Mouse (Mus musculus) embryonic facial prominence, embryonic 15.5 days (tissue): ENCODE data around the gene Vcpkmt. TPM values are rescaled to one million over a fixed set of nuclear protein-coding genes. Genes with fewer than 3 reads are reported as not detected.
A peak's percentile ranks its signal among the peaks of the same experiment; 100 is the strongest.
"Not testable (repeated sequence)": the region's sequence is repeated elsewhere in the genome, so short reads cannot be mapped to it uniquely, and the experiment has no call there.

Source experiments
- ATAC-seq: fragments of 200-750 bp; cut with Nextera tagmentation; 2 replicates; pipeline ENCODE4 v1.8.0; 2017; ENCODE audit warnings: low read depth, moderate TSS enrichment; ENCODE audit not compliant: insufficient number of reproducible peaks, low FRiP score, low TSS enrichment
- H3K27ac ChIP-seq: fragments of 300-500 bp; sonication (generic); replicated peaks from 2 replicates; pipeline ENCODE4 v1.5.1; 2015; ENCODE audit warnings: mild to moderate bottlenecking, inconsistent platforms
- H3K27me3 ChIP-seq: fragments of 300-500 bp; sonication (generic); 2 replicates; pipeline ENCODE4 v1.6.1; 2015; ENCODE audit warnings: inconsistent platforms
- H3K36me3 ChIP-seq: fragments of 300-500 bp; sonication (generic); 2 replicates; pipeline ENCODE4 v1.6.1; 2015; ENCODE audit warnings: mild to moderate bottlenecking, inconsistent platforms
- H3K4me1 ChIP-seq: fragments of 300-500 bp; sonication (generic); 2 replicates; pipeline ENCODE4 v1.6.1; 2015; ENCODE audit warnings: inconsistent platforms
- H3K4me2 ChIP-seq: fragments of 300-500 bp; sonication (generic); replicated peaks from 2 replicates; pipeline ENCODE4 v1.6.1; 2015; ENCODE audit warnings: mild to moderate bottlenecking, inconsistent platforms
- H3K4me3 ChIP-seq: fragments of 300-500 bp; sonication (generic); replicated peaks from 2 replicates; pipeline ENCODE4 v1.5.1; 2015; ENCODE audit warnings: mild to moderate bottlenecking, inconsistent platforms
- H3K9ac ChIP-seq: fragments of 300-500 bp; sonication (generic); 2 replicates; pipeline ENCODE4 v1.6.1; 2015; ENCODE audit warnings: inconsistent platforms
- H3K9me3 ChIP-seq: fragments of 300-500 bp; sonication (generic); replicated peaks from 2 replicates; pipeline ENCODE4 v1.6.1; 2016; ENCODE audit warnings: inconsistent platforms
- WGBS: fragments of 180-500 bp; shearing (Covaris S2); methylation state at CpG from one replicate; pipeline ENCODE4 v1.1.7; 2015; 5-methylcytosine and 5-hydroxymethylcytosine counted together
- polyA plus RNA-seq: library from polyadenylated mRNA; unstranded; fragments of >200 nt; fragmentation: Nextera tagmentation; extraction: Ambion mirVana; gene quantifications from 2 replicates; pipeline ENCODE4 v1.2.1, GENCODE M21; 2015

Vcpkmt gene
- polyA plus RNA-seq = 29.4 TPM in 2 replicates

- WGBS = under 1% methylated on average over 56 of the region's 56 CpGs
- peak within 1 kb of the TSS; percentile 83 for H3K27ac ChIP-seq
- H3K4me3 ChIP-seq = peak within 1 kb of the TSS; percentile 83
- H3K4me1 ChIP-seq = no peaks in the 10 kb centered on the region
- ATAC-seq = peak; percentile 94
- H3K9ac ChIP-seq = peak within 1 kb of the TSS; percentile 75
- H3K36me3 ChIP-seq = peaks cover 43% of the 10 kb centered on the region
- H3K4me2 ChIP-seq = peak within 1 kb of the TSS; percentile 60
- H3K9me3 ChIP-seq = no peaks in the 10 kb centered on the region
- no peaks in the 10 kb centered on the region for H3K27me3 ChIP-seq
Measured at GRCm38 (mm10) chr12:69582613-69583269, at the start of gene Vcpkmt. TSS of gene Vcpkmt (minus strand) at chr12:69583028.

DNA sequence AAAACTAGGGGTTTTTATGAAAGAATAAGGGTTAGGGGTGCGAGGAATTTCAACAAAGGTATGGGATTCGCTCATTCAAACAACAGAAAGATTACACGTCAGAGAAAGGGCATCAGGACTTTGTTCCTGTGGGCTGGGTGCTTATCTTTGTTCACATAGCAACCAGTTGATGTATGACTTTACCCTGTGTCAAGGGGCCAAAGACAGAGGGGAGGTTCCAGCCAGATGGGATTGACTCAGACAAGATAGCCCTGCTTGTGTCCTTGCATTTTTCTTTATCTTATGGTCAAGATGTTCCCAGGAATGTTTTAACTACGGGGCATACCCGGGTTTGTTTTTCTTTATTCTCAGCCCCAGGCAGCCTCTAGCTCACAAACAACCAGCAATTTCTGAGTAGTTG lies 35.8 kb upstream of the Vcpkmt start:
- H3K27me3 ChIP-seq, H3K27ac ChIP-seq, H3K4me1 ChIP-seq, H3K4me2 ChIP-seq, H3K4me3 ChIP-seq, H3K9ac ChIP-seq, H3K9me3 ChIP-seq, ATAC-seq: not testable (repeated sequence)
- H3K36me3 ChIP-seq = peaks cover 40% of the 10 kb centered on the region
- WGBS = 92% methylated on average over 5 of the region's 5 CpGs

DNA sequence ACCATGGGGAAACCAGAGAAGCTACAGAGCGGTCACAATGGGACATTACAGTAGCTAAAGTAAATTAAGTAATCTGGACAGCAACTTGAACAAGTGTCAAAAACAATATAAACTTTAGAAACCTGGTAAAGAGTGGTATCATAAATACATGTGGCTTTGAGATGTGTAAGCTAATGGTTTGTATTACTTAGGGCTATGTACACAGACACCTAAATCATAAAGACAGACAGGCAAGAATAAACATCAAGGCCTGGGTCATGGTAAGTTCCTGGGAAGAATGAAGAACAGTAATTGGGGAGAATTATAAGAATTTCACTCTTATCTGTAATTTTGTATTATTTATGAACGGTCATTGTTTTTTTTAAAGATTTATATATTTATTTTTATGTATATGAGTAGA lies 21.5 kb upstream of the Vcpkmt start:
- 93% methylated on average over 2 of the region's 2 CpGs for WGBS

GRCm38 (mm10) chr12:69597446-69597845 lies 14.6 kb upstream of the Vcpkmt start:
- Histone ChIP-seq H3K27ac (no peak overlapping the region), H3K36me3 (peaks cover 17% of the 10 kb centered on the region), H3K9me3 (no peaks in the 10 kb centered on the region), H3K4me3 (no peak overlapping the region), H3K27me3 (no peaks in the 10 kb centered on the region), H3K4me2 (no peak overlapping the region), H3K9ac (no peak overlapping the region), H3K4me1 (no peaks in the 10 kb centered on the region)
- WGBS = 83% methylated on average over 4 of the region's 4 CpGs
- no peak for ATAC-seq

More for the DNA sequence above, 21.5 kb upstream of the Vcpkmt start:
- no peak overlapping the region for H3K9ac ChIP-seq
- no peak overlapping the region for H3K4me3 ChIP-seq
- H3K36me3 ChIP-seq = peaks cover 24% of the 10 kb centered on the region
- H3K4me2 ChIP-seq = no peak overlapping the region
- no peak for ATAC-seq
- H3K27ac ChIP-seq = no peak overlapping the region
- H3K9me3 ChIP-seq = no peaks in the 10 kb centered on the region
- H3K4me1 ChIP-seq = no peaks in the 10 kb centered on the region
- no peaks in the 10 kb centered on the region for H3K27me3 ChIP-seq

DNA sequence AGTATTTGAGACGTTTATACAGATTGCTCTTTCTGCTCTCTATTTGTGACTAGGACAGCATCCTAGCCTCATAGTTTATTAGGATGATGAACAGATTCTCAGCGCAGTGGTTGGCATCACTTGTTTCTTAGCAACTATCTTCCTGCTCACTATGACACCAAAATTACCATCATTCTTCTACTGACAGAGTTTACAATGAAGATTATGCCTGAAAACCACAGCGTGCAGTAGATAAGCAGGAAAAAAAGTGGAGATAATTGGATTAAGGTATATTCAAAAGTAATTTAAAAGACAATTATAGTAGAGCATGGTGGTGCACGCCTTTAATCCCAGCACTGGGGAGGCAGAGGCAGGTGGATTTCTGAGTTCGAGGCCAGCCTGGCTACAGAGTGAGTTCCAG lies 10.3 kb upstream of the Vcpkmt start:
- Histone ChIP-seq H3K27me3 (no peaks in the 10 kb centered on the region), H3K9ac (no peak overlapping the region), H3K4me2 (no peak overlapping the region), H3K9me3 (no peaks in the 10 kb centered on the region), H3K4me3 (no peak overlapping the region), H3K4me1 (no peaks in the 10 kb centered on the region), H3K36me3 (peaks cover 32% of the 10 kb centered on the region), H3K27ac (no peak overlapping the region)
- 91% methylated on average over 5 of the region's 5 CpGs for WGBS
- ATAC-seq = no peak

DNA sequence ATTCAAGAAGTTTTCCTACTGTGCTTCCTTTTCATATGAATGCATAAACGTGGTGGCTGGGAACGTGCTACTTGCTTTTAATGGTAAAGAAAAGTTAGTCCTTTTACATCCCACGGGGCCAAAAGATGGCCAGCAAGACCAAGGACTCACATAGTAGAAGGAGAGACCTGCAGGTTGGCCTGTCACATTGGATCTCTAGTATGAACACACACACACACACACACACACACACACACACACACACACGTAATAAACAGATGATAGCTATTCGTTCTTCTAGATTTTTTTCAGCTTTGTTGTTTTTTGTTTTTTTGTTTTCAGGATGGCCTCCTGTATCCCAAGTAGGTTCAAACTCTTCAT lies 422 bp upstream of the Vcpkmt start:
- WGBS = 38% methylated on average over 5 of the region's 5 CpGs
- Histone ChIP-seq H3K27ac (peak overlapping the region; percentile 83), H3K9ac (peak overlapping the region; percentile 75; the same call in 1 of the 2 replicates), H3K9me3 (no peaks in the 10 kb centered on the region), H3K36me3 (peaks cover 41% of the 10 kb centered on the region), H3K27me3 (no peaks in the 10 kb centered on the region), H3K4me1 (no peaks in the 10 kb centered on the region), H3K4me2 (peak overlapping the region; percentile 60), H3K4me3 (peak overlapping the region; percentile 83)
- ATAC-seq = no peak

DNA sequence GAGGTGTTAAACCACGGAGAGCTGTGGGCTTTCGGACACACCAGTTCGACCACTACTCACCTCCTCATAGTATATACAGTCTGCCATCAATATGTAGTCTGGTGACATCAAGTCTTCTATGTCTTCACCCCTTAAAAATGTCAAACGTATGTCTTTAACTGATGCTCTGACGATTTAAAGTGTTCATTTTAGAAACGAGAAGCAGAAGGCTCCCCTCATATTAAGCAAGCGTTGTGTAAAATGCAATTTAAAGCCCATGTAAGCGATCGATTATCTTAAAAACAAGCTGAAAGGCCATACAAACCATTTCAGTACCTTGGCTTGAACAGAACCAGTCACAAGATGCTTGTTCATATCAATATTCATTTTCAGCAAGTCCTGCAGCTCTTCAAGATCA lies 614 bp downstream of the Vcpkmt start:
- ATAC-seq = no peak
- H3K27ac ChIP-seq = peak overlapping the region; percentile 83
- peak overlapping the region; percentile 83 for H3K4me3 ChIP-seq
- 22% methylated on average over 9 of the region's 9 CpGs for WGBS
- peaks cover 46% of the 10 kb centered on the region for H3K36me3 ChIP-seq
- no peaks in the 10 kb centered on the region for H3K27me3 ChIP-seq
- H3K9ac ChIP-seq = peak overlapping the region; percentile 75
- H3K4me1 ChIP-seq = no peaks in the 10 kb centered on the region
- H3K4me2 ChIP-seq = peak overlapping the region; percentile 60
- no peaks in the 10 kb centered on the region for H3K9me3 ChIP-seq

- Histone ChIP-seq H3K4me1 (0 out of 2 replicates have a peak, but pooled peaks cover 10% of the 10 kb centered on the region), H3K4me3 (no peak overlapping the region), H3K9ac (no peak overlapping the region), H3K27ac (no peak overlapping the region), H3K27me3 (no peaks in the 10 kb centered on the region), H3K9me3 (no peaks in the 10 kb centered on the region), H3K4me2 (no peak overlapping the region), H3K36me3 (peaks cover 43% of the 10 kb centered on the region)
- ATAC-seq = no peak
- 90% methylated on average over 5 of the region's 5 CpGs for WGBS
Measured at GRCm38 (mm10) chr12:69579623-69580022, 3.2 kb downstream of the Vcpkmt start.

DNA sequence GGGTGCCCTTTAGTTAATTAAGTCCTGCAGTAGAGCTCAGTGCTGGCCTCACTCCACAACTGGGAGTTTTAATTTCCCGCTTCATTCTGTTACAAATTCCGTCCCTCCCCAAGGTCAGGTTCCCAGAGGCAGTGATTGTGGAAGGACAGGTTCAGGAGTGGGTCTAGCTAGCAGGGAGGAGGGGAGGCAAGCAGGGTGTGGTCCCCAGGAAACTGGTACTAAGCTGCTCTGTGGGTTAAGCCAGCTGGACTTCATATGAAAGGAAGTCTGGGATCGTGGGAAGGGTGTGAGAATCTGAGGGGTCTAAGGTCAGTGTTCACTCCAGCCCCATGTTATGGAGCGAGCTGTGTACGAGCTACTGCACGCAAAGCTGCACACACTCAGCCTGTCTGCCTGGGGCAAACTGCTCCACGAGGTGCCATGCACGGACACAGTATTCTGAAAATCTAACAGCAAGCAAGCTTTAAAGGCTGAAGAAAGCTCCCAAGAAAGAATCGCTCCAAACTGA lies 6.7 kb downstream of the Vcpkmt start:
- Histone ChIP-seq H3K4me3 (no peak overlapping the region), H3K36me3 (peaks cover 40% of the 10 kb centered on the region), H3K27me3 (no peaks in the 10 kb centered on the region), H3K9ac (no peak overlapping the region), H3K4me1 (peaks cover 22% of the 10 kb centered on the region), H3K4me2 (no peak overlapping the region), H3K9me3 (no peaks in the 10 kb centered on the region), H3K27ac (no peak overlapping the region)
- WGBS = 63% methylated on average over 9 of the region's 9 CpGs
- ATAC-seq = no peak

DNA sequence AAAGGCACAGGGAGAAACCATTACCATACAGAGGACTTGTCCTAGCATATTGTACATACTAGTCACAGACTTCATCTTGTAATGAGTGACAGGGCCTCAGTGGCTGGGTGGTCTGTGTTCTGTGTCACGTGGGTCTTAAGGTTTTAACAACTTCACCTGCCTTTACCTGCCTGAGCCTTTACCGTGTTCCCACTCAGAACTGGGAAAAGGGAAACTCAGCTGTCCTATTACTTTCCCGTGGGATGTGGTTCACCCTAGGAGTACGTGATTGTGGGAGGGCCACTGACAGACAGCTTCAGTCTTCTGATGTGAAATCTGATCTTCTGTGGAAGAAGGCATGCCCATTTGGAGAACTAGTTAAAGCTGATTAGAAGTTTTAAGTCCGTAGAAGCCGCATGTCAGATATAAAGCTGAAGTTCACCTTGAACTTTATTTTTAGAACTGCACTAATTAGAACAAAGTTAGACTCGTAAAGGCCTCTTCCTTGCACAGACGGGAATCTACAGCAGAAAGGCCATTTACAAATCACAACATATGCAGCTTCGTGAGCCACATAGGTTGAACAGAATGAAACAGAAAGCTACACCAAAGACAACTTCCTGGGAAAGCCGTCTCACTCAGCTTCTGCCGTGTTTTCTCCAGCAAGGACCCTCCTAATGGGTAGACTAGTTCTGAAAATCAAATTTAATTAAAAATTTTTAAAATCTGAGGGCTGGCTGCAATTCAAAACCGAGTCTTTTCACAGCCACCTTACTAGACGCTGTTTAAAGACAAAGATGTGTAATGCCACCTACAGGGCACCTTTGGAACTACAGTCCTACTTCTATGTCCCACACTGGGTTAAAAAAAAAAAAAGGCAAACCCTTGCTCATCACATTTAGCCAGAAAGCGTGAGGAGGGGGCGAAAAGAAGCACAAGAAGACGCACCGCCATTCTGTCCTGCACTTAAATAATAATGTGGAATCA lies 8.6 kb downstream of the Vcpkmt start:
- Histone ChIP-seq H3K27me3 (no peaks in the 10 kb centered on the region), H3K4me2 (peak overlapping the region; percentile 49), H3K36me3 (peaks cover 32% of the 10 kb centered on the region), H3K27ac (peak overlapping the region; percentile 79), H3K4me3 (peak overlapping the region; percentile 40), H3K4me1 (peaks cover 22% of the 10 kb centered on the region), H3K9ac (no peak overlapping the region), H3K9me3 (no peaks in the 10 kb centered on the region)
- 12% methylated on average over 17 of the region's 17 CpGs for WGBS
- peak; percentile 64 for ATAC-seq

DNA sequence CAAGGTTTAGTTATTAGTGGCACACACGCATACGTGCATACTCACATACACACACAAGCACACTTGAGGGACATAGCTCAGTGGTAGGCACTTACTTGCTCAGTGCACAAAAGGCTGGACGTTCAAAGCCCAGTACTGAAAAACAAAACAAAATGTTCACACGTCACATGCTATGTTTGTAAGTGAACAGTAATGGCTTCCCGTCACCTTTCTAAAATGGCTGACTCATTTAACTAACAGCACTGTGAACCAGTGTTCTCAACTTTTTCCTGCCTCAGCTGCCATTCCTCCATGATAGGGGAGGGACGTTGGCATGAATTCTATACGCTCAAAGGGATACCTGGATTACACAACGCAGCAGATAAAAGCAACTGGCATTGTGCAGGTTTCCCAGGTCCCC lies 9.6 kb downstream of the Vcpkmt start:
- no peak for ATAC-seq
- H3K4me3 ChIP-seq = no peak overlapping the region
- no peaks in the 10 kb centered on the region for H3K27me3 ChIP-seq
- no peak overlapping the region for H3K4me2 ChIP-seq
- WGBS = 84% methylated on average over 8 of the region's 8 CpGs
- H3K9me3 ChIP-seq = no peaks in the 10 kb centered on the region
- no peak overlapping the region for H3K9ac ChIP-seq
- H3K36me3 ChIP-seq = peaks cover 25% of the 10 kb centered on the region
- peaks cover 22% of the 10 kb centered on the region for H3K4me1 ChIP-seq
- peak overlapping the region; percentile 79 for H3K27ac ChIP-seq
